Mouse (Mus musculus): ENCODE results near the gene Fkbp5.
"Not testable (repeated sequence)": the region's sequence is repeated elsewhere in the genome, so short reads cannot be mapped to it uniquely, and the experiment has no call there.

The Fkbp5 gene

DNA sequence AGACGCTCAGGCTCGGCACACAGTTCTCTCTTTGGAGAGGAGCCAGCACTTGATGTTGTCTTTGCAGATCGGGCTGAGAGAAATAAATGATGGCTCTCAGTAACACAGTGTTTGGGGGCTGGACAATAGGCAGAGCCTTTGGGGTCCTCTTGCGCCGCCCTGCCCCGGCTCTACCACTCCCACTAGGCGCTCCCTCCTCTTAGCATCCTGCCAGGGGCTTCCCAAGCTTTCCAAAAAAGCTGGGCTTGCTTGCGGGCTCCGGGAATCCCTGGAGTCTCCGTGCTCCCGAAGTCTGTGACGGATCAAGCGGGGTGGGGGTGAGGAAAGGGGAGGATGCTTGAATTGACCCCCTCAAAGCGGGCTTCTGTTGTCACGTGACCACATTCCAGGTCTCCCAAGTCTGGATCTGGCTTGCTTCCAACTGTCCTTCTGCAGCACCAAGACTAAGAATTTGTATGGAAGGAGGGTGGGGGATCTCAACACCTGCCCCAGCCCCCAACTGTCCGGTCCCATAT, at the start of gene Fkbp5:
Gene Fkbp5, minus strand, starts transcription at position 87 of the 515 bp plus-strand sequence.
- DNase-seq = peak; percentile 71

DNA sequence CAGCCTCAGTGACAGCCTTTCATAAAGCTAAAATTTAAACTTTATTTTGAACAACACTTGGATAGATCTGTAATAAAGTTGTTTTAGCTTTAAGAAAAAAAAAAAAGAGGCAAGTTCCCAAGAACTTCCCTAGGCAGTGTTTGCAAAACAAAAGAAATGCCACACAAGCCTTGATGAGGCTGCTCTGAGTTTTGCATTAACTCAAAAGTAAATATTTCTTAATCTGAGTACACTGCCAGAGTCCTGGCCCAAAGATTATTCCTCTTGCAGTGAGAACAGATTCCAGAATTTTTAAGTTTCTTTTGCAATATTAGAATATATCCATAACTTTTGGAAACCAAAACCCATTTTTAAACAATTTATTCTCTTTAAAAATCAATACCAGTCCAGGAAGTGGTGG, 47.9 kb upstream of the Fkbp5 start:
- DNase-seq = no peak

DNA sequence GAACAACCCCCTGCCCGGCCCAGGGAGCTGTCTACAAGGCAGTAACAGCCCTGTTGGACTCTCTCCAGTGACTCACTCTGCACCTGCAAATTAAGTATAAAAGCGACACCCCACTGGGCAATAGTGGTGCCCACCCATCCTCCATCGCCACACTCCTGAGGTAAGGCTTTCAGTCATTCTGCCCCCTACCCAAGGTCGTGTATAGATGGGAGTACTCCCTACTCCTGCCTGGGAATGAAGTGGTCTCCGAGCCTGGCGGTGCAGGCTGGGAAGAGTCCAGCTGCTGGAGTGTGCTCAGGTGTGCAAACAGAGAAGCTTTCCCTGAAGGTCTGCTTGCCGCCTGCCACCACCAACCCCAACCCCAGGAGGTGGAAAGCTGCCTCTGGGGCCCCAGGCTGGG, 44.3 kb upstream of the Fkbp5 start:
- no peak for DNase-seq

DNA sequence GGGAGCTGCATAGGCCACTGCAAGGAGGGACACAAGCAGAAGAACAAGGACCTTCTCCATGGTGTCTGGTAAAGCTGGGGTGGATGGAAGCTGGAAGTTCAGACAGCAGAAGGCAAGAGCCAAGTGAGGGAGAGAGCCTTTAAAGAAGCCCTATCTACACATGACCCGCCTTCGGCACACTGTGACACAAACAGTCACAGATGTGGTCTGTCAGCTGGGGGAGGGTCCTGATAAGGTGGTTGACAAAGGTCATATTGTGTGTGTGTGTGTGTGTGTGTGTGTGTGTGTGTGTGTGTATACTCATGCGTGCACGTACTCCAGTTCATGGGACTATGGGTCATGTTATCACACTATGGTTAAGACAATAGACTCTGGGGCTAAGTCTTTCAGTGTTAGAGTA, 43.3 kb upstream of the Fkbp5 start, which contains the start of gene Clps:
Gene Clps, minus strand, starts transcription at position 169 of the 400 bp plus-strand sequence.
- DNase-seq = no peak

DNA sequence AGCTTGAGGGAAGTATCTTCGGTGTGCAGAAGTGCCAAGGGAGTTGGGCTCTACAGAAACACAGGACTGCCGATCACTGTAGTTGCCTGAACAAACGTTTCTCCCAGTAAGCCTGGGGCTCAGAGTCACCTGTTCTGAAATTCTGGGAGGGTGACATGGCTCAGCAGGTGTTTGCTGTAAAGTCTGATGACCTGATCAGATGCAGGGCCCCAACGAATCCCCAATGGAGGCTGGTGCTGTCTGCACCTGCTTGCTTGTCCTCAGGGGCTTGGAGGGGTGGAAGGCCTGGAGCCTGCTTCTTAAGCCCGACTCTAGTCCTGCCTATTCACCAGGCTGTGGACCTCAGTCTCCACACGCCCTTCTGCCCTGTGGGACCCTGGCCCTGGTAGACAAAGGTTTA, 40.4 kb upstream of the Fkbp5 start:
- DNase-seq = no peak

DNA sequence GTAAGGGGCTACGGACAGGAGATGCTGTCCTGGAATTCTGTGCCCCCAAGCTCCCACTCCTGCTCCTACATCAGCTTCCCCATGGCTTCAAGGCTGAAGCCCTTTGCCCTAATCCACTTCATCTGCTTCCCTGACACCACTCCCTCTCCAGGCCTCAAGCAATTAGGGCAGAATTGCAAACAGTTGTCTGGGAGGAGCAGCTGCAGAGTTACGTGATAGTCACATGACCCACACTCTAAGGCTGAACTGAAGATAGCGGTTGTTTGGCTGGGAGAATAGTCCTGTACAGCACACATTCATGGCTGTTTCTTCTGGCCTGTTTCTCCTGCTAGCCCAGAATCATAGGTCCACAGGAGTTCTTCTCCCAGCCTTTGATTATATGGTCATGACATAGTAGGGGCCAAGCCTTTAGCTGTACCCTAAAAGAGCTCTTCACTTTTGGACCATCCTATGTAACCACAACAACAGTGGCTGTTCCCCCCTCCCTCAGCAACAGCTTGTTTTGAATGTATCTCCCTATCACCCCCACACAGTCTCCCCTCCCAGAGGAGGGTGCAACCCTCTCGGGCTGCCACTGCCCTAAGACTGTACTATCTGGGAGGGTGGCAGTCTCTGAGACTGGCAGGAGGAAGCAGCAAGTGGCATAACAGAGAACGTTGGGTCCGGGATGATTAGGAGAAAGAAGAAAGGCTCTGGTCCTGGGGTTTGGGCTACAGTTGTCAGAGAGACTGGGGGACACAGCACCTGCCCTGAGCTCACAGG, 39.5 kb upstream of the Fkbp5 start:
- no peak for DNase-seq

DNA sequence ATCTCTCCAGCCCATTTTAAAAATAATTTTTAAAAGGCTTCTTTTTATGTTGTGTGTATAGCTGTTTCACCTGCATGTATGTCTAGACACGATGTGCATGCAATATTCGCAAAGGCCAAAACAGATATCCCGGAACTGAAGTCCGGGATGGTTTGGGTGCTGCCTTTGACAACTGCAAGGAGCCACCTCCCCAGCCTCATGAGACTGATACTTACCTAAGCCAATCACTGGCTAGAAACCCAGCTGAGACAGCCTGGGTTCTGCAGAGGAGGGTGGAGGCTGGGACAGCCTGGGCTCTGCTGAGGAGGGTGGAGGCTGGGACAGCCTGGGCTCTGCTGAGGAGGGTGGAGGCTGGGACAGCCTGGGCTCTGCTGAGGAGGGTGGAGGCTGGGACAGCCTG, 36.7 kb upstream of the Fkbp5 start:
- DNase-seq = not testable (repeated sequence)

DNA sequence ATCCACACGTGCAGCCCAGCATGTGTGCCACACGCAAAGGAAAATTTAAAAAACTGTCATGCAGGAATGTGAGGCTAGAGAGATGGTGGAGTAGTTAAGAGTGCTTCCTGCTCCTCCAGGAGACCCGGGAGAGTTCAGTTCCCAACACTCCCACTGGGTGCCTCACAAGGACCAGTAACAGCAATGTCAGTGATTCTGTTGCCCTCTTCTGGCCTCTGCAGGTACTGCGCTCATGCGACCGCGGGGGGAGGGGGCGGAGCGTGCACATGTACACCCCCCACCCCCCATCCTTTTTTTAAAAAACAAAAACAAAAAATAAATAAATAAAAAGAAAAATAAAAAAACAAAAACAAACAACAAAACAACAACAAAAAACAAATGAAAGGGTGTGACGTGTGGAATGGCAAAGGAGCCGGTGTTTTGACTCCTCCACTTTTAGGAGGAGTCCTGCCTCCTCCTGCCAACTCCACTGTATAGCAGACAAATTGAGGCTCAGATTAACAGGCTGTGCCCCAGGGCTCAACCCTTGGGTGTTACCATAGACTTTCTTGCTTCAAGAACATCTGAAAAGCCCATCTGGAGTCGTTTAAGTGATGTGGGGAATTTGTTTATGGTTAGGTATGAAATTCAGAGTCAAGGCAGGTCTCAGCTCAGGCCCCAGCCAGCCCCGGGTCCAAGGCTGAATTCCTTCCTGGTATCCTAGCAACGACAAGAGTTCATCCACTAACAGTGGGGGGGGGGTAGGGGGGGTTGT, 35.9 kb upstream of the Fkbp5 start:
- DNase-seq = peak; percentile 52

DNA sequence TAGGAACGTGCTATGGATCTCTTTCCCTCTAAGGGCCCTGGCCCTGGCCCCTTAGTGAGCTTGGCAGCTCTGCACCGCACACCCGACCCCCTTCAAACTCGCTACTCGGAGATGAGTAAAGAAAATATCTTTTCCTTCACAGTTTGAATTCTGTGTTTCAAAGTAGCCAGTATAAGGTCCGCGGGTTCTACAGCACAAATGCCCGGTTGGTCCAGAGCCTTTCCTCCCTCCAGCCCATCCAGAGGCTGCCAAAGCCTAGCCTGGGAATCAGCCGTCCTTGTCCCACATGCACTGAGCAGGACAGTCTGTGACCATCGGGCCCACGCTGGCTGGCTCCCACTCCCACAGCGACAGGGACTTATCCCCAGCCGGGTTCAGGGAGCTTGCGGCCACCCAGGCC, 31.8 kb upstream of the Fkbp5 start, which contains the start of gene Clpsl2:
Gene Clpsl2, plus strand, starts transcription at position 301 of the 400 bp plus-strand sequence.
- DNase-seq = no peak

DNA sequence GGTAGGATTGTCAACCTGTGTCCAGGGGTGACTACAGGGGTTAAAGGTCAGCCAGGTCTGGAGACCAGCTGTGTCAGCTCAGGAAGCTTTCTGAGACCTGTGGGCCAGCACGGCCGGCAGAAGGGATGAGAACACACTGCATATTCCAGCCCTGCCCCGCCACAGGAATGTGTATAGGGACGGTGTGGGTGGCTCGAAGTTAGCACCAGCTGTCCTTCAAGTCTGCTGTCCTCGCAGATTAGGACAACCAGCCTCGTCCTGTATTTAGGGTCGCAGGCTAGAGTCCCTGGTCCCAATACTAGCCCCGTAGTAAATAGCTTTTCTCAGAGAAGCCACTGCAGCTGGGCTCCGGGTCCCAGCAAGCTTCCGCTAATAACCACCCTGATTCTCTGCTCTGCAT, 31.2 kb upstream of the Fkbp5 start:
- DNase-seq = no peak

DNA sequence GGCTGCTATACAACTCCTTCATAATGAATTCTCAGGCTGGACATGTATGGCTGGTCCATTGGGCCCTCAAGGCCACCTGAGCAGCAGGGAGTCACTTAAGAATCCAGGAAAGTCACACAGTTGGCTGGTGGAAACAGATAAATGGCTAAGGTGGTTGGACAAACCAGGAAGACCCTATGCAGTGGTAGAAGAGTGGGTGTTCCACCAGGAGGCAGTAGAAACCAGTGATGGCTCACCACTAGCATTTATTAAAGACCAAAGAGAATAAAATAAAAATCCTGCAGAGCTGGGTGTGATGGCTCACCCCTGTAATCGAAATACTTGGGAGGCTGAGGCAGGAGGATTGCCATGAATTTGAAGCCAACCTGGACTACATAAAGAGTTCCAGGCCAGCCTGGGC, 29.6 kb upstream of the Fkbp5 start:
- no peak for DNase-seq

DNA sequence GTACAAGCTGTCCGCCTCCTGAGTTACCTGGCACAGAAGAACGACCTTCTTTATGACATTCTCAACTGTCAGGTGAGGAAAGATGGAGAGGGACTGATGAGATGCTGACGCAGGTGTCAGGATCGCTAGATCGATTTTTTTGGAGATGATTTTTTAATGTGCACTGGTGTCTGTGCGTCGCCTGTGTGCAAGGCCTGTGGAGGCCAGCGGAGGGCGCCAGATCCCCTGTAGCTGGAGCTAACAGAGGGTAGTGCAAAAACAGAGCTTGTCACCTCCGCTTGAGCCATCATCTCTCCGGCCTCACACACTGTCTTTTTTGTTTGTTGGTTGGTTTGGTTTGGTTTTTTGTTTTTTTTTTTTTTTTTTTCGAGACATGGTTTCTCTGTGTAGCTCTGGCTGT, 20.6 kb upstream of the Fkbp5 start:
- no peak for DNase-seq

DNA sequence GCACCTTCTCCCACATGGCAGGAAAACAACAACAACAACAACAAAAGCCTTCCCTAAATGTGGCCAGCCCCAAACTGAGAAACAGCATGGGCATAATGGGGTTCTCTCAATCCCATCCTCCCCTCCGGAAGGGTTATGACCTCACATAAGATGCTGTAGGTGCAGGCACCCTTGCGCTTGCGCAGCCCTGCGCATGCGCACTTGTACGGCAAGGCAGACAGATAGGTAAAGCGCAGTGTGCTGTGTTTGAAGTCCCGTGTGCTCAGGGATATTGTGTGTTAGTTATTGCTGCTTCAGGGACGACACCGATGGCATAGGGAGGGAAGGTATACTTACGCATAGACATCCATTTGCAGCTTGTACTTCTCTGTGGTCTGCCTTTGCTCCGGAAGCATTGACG, 16.0 kb upstream of the Fkbp5 start:
- no peak for DNase-seq

DNA sequence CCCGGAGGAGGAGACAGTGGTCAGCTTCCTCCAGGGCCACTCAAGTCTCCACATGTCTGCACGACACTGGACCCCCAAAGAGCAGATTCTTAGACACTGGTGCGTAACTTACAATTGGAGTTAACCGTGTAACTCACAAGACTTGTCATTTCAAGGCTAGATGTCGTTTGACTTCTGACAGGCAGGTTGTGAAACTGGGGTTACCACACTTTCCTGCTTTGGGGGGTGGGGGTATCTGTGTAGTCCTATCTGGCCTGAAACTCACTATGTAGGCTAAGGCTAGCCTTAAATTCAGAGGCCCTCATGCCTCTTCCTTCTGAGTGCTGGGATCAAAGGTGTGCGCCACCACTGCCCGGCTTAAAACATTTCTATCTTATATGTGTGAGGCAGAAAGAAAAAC, 15.2 kb upstream of the Fkbp5 start:
- DNase-seq = no peak

DNA sequence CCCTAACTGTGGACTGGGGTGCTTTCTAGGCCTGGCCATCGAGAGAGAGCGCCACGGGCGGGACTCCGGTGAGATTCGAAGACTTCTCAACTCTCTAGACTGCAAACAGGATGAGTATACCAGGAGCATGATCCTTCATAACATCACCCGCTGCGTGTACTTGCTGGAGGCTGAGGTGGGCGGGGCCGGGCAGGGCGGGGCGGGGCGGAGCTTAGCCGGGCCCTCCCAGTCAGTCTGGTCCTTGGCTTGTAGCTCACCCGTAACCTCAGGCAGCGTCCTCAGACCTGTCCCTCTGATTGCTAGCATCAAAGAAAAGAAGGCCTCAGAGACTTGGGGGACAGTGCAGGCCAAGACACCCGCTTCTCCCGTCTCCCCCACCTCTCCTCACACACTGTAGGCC, 14.6 kb upstream of the Fkbp5 start:
- no peak for DNase-seq

DNA sequence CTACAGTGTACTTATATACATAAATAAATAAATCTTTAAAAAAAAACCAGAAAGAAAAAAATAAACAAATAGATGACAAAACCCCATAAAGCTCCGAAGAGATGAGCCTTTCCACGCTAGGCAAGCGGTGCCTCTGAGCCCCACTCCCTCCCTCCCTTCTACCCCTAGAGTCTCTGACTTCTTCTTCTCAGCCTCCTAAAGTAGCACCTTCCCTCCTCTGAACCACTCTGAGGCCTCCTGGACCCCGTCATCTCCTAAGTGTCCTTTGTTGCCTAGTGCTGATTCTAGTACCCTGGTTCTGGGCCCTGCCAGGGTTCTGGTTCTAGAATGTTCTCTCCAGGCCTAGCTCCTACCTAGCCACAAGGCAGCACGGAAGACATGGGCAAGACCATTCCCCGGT, 13.2 kb upstream of the Fkbp5 start, which contains the start of gene Armc12:
Gene Armc12, plus strand, starts transcription at position 301 of the 400 bp plus-strand sequence.
- DNase-seq = no peak

DNA sequence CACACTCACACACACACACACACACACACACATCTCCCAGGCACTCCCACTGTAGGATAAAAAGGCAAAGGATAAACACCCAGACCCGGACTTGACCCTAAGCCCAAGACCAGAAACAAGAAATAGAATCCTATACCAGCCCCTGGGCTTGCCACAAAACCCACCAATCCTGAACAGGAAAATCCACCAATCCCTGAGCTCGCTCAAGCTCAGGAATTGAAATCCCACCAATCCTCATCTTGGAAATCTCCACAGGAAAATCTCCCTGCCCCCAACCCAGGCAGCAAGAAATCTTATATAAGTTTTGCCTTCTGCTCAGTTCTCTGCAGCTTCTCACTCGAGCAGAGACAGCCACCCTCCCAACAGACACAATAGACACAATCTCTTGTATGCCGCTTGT, 11.8 kb upstream of the Fkbp5 start:
- DNase-seq = no peak

DNA sequence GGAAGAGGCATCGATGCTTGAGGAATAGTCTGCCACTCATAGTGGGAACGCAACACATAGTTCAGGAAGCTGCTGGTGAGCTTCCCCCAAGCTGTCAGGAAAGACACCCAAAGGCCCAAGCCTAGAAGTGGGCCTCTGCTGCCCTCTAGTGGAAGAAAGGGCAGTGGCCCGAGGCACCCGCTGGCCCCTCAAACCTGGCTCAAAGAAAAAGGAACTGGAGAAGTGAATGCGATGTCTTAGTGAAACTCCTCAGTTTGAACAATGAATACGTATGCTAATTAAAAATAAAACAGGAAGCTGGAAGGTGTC, 10.7 kb upstream of the Fkbp5 start:
- DNase-seq = peak; percentile 86

DNA sequence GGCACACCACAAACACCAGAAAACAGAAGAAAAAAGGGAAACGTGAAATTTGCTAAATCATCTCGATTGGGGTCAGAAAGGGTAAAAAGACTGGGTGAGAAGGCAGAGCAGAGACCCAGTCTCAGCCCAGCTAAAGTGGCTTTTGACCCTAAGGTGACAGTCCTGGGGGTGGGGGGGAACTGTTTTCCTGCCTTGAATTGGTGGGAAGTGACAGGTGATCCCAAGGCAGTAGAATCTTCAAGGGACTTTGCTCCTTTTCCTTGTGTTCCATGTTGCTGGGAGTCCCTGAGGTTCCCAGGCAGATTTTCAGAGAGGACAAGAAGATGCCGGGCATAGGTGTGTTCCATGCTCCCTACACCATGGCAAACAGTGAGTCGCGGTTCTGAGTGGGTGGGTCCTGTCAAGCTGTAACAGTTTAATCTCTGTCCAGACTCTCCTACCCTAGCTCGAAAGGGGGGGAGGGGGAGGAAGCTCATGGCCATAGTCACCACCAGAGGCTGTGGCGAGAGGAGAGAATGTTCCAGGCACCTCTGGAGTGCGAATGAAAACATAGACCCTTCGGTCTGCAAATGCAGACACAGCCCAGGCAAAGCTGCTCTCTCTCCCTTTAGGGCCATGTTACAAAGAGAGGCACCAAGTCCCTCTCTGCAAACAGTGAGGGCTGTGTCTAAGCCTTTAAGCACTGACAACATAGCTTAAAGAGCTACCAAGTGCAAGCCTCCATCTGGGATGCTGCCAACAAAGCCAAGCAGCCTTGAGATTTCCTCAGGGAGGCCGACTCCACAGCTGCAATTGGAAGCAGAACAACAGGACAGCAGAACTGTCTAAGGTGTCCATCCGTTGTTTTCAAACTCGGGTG, 10.1 kb upstream of the Fkbp5 start:
- DNase-seq = no peak

DNA sequence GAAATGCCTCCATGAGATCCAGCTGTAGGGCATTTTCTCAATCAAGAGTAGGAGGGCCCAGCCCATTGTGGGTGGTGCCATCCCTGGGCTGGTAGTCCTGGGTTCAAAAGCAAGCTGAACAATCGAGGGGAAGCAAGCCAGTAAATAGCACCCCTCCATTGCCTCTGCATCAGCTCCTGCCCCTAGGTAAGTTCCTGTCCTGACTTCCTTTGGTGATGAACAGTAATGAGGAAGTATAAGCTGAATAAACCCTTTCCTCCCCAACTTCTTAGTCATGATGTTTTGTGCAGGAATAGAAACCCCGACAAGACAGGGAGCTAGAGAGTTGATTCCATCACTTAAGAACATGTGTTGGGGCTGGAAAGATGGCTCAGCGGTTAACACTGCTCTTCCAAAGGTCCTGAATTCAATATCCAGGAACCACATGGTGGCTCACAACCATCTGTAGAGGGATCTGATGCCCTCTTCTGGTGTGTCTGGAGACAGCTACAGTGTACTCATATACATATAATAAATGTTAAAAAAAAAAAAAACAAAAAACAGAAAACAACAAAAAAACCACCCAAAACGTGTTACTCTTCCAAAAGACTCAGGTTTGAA, 7.6 kb upstream of the Fkbp5 start:
- DNase-seq = no peak

DNA sequence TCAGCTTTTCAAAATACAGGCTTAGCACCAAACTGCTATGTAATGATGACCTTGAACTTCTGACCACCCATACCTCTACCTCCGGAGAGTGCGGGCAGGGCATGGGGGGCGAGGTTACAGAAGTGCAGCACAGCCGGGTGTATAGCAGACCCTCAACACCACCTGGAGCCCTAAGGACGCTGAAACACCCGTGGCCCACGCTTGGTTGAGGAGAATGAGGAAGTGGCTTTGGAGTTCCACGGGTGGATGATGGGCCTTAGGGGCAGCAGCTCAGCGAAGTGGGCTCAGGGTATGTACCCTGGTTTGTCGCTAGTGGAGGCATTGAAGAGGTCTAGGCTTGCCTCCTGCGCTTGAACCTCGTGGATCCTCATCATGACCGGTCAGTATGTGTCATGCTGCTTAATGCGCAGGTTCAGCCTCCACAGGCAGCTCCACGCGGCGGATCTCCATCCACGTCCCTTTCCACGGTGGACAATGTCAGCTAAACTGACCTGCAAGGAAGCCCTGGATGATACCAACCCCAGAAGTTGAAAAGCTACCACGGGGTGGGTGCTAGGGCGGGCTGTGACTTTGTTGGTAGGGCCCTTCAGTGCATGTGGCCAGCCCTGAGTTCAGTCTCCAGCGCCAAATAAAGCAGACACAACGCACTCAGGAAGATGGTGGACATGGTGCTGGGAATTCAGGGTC, 6.8 kb upstream of the Fkbp5 start:
- no peak for DNase-seq

DNA sequence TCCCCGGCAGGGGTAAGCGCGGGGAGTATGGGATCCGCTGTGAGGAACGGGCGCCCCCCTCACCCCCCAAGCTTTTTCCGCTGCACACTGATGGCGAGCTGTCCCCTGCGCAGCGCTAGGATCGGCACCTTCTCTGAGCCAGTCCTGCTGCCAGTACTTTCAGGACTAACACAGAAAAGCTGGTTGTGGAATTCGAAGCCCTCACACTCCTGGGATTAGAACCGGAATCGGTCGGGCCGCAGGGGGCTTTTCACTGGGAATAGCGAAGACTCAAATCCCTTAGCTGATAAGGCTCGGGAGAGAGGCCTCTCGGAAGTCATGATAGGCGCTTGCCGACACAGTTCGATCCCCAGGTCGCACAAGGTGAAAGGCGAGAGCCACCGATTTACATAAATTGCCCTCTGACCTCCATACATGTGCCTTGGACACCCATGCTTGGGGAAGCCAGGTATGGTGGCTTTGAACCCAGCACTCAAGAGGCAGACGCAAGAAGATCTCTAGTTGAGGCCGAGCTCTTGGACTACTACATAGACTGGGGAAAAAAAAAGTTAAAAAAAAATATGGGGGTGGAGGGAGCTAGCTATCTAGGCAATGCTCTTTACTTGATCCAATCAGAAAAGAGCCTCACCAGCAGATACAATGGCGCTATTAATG, 6.2 kb upstream of the Fkbp5 start:
- DNase-seq = no peak

Data from right cerebral cortex, adult 18-20 months (tissue).